Mouse (Mus musculus) layer of hippocampus, adult 9-10 months (tissue): Measurements from ENCODE around the gene Slc46a1.

Experiments used
- DNase-seq: peaks from one replicate; pipeline ENCODE4 v3.0.0; 2022; ENCODE audit warnings: low spot score

Slc46a1 gene

DNA sequence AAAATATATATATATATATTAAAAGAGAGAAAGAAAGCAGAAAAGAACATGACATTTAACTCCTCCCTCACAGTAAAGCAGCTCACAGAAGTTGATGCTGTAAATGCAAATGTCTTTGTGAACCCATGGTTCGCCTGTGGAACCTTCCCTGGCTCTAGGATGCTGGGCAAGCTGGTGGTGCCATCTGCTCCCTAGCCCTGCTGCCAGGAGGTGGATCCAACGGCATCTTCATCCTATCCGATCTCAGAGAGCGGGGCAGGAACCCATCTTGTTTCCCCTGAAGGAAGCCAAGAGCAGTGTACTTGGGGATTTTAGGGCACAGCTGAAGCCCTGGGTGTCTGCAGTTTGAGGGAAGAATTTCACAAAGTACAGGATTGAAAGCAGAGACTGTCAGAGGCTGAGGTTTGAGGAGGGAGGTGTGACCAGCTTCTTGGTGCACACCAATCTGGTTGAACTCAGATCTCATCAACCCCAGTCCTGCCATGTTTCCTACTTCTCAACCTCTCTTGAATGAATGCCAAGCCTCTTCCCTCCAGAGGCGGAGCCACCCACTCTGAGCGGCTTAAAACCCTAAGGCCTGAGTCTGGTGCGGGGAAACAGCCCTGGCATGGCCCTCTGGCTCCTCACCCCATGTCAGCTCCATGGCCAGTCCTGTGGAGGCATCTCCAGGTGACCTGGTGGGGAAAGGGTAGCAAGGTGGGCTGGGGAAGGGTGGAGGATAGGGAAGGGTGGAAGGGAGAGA, 37.6 kb downstream of the Slc46a1 start, which contains the start of gene Sebox:
TSS of gene Sebox (plus strand) at position 539 of the 742 bp plus-strand sequence.
- DNase-seq, result no peak

DNA sequence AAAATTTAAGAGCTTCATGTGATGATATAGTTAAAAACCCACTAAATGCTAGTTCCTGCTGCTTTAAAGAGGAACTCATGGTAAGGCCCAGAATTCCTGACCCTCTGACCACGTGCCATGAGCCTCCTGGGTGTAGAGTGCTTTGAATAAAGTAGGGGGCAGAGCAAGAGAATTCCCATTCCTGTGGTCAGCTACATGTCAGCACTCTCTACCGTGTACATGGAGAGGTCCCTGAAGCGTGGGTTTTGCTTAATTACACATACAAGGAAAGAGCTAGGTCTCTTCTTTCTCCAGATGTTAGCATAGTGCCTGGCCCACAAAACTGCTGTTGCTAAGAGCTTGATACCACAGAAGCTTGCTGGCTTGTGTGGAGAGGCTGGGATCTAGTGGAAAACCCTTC, 39.9 kb downstream of the Slc46a1 start:
- no peak for DNase-seq

DNA sequence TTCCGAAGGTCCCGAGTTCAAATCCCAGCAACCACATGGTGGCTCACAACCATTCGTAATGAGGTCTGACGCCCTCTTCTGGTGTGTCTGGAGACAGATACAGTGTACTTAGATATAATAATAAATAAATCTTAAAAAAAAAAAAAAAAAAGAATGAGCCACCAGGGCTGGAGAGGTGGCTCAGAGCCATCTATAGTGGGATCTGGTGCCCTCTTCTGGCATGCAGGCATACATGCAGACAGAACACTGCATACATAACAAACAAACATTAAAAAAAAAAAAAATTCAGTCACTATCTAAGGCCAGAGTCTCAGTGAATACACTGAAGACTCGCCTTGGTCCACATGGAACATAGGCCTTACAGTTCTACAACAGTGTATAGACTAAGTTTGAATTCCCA, 43.7 kb downstream of the Slc46a1 start:
- DNase-seq, result no peak

DNA sequence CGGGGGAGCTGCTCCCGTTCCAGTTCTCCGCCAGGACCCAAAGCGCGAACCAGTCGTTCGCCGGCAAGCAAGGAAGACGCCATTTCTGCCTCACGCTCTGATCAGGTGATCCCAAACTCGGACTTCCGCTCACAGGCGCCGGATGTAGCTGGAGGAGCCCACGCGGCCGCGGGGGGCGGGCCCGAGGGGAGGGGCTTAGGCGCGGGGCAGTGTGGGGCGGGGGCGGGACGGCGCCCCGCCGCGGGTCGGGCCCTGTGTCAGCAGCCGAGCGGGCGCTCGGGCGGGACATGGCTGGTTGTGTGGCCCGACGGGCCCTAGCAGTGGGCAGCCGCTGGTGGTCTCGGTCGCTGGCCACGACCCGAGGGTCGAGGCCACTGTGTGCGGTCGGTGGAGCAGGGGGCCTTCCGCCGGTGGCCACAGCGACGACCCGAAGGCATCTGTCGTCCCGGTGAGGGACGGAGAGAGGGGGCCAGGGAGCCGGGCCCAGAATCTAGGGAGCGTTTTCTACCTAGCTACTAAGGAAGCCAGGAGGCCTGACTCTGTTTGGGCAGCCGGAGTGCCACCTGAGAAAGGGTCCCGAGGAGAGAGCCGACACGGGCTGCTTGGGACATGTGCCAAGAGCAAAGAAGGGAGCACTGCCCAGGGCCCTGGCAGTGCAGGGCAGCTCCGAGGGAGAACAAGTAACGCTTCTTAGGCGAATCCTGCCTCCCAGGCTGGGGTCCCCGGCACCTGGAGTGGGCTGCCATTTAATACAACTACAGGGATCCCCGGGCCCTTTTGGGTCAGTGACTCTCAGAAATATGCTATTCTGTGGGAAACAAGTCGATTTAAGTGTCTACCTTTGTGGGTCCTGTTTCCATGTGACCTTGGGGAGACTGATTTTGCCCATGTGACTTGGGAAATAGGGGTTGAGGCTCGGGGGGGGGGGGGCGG, 46.8 kb downstream of the Slc46a1 start, which contains the start of the genes Tmem199 and Poldip2:
TSS of gene Tmem199 (minus strand) at position 148 of the 933 bp plus-strand sequence.
TSS of gene Poldip2 (plus strand) at position 169 of the 933 bp plus-strand sequence.
- DNase-seq, result peak; percentile 41

DNA sequence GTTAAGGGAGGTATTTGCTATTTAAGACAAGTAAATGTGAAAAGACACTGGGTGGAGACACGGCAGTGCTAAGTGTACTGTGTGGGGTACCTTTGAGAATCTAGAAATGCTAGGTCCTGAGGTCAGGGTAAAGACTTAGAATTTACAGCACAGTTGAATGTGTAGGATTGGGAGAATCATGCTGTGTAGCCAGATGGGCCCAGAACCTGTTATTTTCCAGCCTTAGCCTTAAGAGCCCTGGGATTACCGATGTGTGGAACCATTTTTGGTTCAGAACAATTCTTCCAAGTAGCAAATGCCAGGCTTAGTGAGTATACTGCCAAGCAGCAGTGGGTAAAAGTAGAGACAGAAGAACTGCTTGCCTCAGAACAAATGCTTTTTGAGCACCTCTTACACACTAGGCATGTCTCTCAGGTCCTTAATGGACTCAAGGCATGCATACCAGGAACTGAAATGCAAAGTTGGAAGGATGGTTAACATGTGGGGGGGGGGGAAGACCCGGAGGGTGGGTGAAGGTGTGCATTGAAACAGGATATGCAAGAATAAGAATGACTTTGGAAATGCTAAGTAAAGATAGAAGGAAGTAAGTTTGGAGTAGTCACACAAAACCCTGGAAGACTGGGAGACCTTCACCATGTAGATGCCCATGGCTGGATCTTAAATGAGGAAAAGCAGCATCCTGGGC, 47.8 kb downstream of the Slc46a1 start:
- DNase-seq, result no peak

DNA sequence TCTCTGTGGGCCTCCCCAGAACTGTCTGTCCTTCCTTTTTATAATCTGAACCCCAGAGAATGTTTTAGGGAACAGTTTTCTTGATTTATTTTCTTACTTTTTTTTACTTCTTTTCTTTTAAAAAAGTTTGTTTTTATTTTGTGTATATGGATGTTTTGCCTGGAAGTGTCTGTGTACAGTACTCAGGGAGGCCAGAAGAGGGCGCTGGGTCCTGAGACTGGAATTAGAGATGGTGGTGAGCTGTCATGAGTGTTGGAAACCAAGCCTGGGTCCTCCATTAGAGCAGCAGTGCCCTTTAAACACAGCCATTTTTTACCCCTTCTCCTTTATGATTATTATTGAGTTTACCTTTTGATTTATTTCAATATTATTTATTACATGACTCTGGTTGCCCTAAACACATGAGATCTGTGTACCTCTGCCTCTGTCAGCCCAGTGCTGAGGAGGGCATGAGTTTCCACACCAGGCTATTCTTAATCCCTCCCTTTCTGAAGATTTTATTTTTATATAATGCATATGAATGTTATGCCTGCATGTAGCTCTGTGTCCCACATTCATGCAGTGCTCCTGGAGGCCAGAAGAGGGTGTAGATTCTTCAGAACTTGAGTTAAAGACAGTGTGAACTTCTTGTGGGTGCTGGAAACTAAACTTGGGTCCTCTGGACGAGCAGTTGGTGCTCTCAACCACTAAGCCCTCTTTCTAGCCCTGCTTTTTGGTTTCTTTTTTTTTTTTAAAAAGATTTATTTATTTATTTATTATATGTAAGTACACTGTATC, 50.2 kb downstream of the Slc46a1 start:
- no peak for DNase-seq

DNA sequence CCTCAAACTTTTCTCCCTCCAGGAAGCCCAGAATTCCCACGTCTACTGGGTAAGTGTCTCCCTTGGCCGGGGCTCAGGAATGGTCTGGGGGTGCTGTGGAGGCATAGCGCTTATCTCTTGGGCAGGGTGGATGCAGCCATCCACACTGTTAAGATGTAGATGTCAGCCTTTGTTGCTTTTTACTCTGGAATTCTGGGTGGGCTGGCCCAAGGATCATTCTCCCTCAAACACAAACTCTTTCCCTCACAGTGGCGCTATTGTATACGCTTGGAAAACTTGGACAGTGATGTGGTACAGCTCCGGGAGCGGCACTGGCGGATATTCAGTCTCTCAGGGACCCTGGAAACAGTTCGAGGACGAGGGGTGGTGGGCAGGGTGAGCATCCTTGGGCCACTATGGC, 53.4 kb downstream of the Slc46a1 start:
- no peak for DNase-seq
